Mouse (Mus musculus): Measurements from ENCODE around the gene Abr. TPM values are rescaled to one million over a fixed set of nuclear protein-coding genes. Genes with fewer than 3 reads are reported as not detected.

The Abr gene
- polyA plus RNA-seq, 1 experiment: 161 TPM

DNA sequence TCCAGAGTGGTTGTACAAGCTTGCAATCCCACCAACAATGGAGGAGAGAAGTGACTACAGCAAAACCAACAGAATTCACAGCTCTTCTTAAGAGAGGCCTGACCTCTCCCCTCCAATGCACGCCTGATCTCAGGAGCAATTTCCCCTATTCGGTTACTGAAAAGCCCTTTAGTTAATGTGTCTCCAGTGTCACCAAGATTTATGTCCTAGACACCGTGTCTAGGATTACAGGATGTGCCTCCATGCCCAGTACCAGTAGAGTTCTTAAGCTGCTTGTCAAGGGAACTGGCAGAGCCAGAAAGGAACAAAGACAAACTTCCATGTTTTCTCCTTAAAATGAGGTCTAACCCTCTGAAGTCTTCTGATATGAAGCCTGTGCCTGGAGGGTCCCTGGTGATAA is 36.0 kb downstream of the Abr start:
- H3K27me3 ChIP-seq (ENCODE audit: control insufficient read depth, insufficient read depth, low read length): no peaks in the 10 kb centered on the region
- no peak for TF ChIP-seq CTCF (IDR thresholded peaks at IDR 0.05; ENCODE audit: extremely low read depth, insufficient read length, insufficient replicate concordance, low read depth, low read length)
- TF ChIP-seq POLR2A (IDR thresholded peaks at IDR 0.05; ENCODE audit: low read depth, low read length): no peak
- H3K36me3 ChIP-seq (ENCODE audit: control insufficient read depth, insufficient read depth, low read length): no peaks in the 10 kb centered on the region
- H3K27ac ChIP-seq (ENCODE audit: insufficient read depth, low read depth, low read length): no peak overlapping the region
- no peak overlapping the region for H3K4me3 ChIP-seq (ENCODE audit: low read depth, low read length)
- peaks cover 7% of the 10 kb centered on the region; the same call in 1 of the 2 replicates for H3K4me1 ChIP-seq (ENCODE audit: control insufficient read depth, insufficient read depth, insufficient read length, low read length)
- WGBS: 82% methylated on average over 3 of the region's 3 CpGs

GRCm38 (mm10) chr11:76577588-76578257 is 44.4 kb downstream of the Abr start:
- no peaks in the 10 kb centered on the region for H3K27me3 ChIP-seq (ENCODE audit: control insufficient read depth, insufficient read depth, low read length)
- WGBS: 41% methylated on average over 12 of the region's 12 CpGs
- no peaks in the 10 kb centered on the region for H3K36me3 ChIP-seq (ENCODE audit: control insufficient read depth, insufficient read depth, low read length)
- no peak overlapping the region for H3K4me3 ChIP-seq (ENCODE audit: low read depth, low read length)
- TF ChIP-seq POLR2A (IDR thresholded peaks at IDR 0.05; ENCODE audit: low read depth, low read length): no peak
- TF ChIP-seq CTCF (IDR thresholded peaks at IDR 0.05; ENCODE audit: extremely low read depth, insufficient read length, insufficient replicate concordance, low read depth, low read length): peak; percentile 96; the same call in 1 of the 2 replicates
- no peaks in the 10 kb centered on the region for H3K4me1 ChIP-seq (ENCODE audit: control insufficient read depth, insufficient read depth, insufficient read length, low read length)
- H3K27ac ChIP-seq (ENCODE audit: insufficient read depth, low read depth, low read length): no peak overlapping the region

- Histone ChIP-seq H3K36me3 (ENCODE audit: control insufficient read depth, insufficient read depth, low read length) (no peaks in the 10 kb centered on the region), H3K4me3 (ENCODE audit: low read depth, low read length) (no peak overlapping the region), H3K4me1 (ENCODE audit: control insufficient read depth, insufficient read depth, insufficient read length, low read length) (peaks cover 11% of the 10 kb centered on the region), H3K27me3 (ENCODE audit: control insufficient read depth, insufficient read depth, low read length) (peaks cover 11% of the 10 kb centered on the region), H3K27ac (ENCODE audit: insufficient read depth, low read depth, low read length) (no peak overlapping the region)
- 86% methylated on average over 6 of the region's 6 CpGs for WGBS
- TF ChIP-seq POLR2A (IDR thresholded peaks at IDR 0.05; ENCODE audit: low read depth, low read length) (no peak), CTCF (IDR thresholded peaks at IDR 0.05; ENCODE audit: extremely low read depth, insufficient read length, insufficient replicate concordance, low read depth, low read length) (no peak)
These were observed 49.2 kb downstream of the Abr start for GRCm38 (mm10) chr11:76572820-76573385.

- Histone ChIP-seq H3K4me1 (ENCODE audit: control insufficient read depth, insufficient read depth, insufficient read length, low read length) (peaks cover 11% of the 10 kb centered on the region), H3K27me3 (ENCODE audit: control insufficient read depth, insufficient read depth, low read length) (peaks cover 11% of the 10 kb centered on the region), H3K4me3 (ENCODE audit: low read depth, low read length) (peak overlapping the region; percentile 51), H3K36me3 (ENCODE audit: control insufficient read depth, insufficient read depth, low read length) (no peaks in the 10 kb centered on the region), H3K27ac (ENCODE audit: insufficient read depth, low read depth, low read length) (no peak overlapping the region)
- WGBS: 17% methylated on average over 9 of the region's 9 CpGs
- no peak for TF ChIP-seq POLR2A (IDR thresholded peaks at IDR 0.05; ENCODE audit: low read depth, low read length)
- no peak for TF ChIP-seq CTCF (IDR thresholded peaks at IDR 0.05; ENCODE audit: extremely low read depth, insufficient read length, insufficient replicate concordance, low read depth, low read length)
These were observed 50.5 kb downstream of the Abr start for GRCm38 (mm10) chr11:76571613-76571929.

DNA sequence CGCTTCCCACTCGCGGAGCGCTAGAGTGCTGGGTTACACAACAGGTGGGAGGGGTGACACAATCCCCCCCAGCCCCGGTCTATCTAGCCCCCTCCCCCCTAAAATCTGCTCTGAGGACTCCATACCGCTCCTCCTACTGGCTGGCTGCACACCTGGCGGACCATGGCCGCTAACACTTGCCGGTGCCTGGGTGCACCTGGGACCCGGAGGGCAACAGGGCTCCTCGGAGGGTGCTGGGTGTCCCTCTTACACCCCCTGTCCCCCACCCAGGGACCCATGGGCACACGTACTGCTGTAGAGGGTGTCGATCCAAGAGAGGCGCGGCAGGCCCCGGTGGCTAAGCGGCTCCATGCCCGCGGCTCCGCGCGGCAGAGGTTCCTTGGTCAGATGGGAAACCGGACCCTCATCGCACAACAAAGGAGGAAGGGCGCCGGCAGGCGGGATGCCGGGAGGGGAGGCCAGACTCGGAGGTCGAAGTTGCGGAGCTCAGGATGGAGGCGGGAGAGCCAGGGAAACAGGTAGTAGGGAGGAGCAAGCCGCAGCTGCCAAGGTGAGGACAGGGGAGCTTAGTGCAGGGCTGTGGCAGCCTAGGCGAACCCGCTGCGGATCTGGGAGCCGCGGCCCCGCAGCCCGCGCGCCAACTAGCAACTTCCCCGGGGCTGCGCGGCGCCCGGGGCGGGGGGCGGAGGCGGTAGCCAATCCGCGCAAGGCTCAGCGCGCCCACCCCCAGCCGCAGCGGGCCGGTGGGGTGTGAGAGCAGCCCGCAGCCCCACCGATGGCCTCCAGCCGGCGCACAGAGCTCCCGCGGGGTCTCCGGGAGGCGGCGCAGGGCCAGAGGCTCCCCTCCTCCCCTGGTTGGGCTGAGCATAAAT is 51.1 kb downstream of the Abr start:
- 4% methylated on average over 66 of the region's 66 CpGs for WGBS
- Histone ChIP-seq H3K36me3 (ENCODE audit: control insufficient read depth, insufficient read depth, low read length) (no peaks in the 10 kb centered on the region), H3K27me3 (ENCODE audit: control insufficient read depth, insufficient read depth, low read length) (peaks cover 11% of the 10 kb centered on the region), H3K4me1 (ENCODE audit: control insufficient read depth, insufficient read depth, insufficient read length, low read length) (peaks cover 11% of the 10 kb centered on the region), H3K4me3 (ENCODE audit: low read depth, low read length) (peak overlapping the region; percentile 51), H3K27ac (ENCODE audit: insufficient read depth, low read depth, low read length) (no peak overlapping the region)
- TF ChIP-seq CTCF (IDR thresholded peaks at IDR 0.05; ENCODE audit: extremely low read depth, insufficient read length, insufficient replicate concordance, low read depth, low read length): no peak
- TF ChIP-seq POLR2A (IDR thresholded peaks at IDR 0.05; ENCODE audit: low read depth, low read length): no peak

DNA sequence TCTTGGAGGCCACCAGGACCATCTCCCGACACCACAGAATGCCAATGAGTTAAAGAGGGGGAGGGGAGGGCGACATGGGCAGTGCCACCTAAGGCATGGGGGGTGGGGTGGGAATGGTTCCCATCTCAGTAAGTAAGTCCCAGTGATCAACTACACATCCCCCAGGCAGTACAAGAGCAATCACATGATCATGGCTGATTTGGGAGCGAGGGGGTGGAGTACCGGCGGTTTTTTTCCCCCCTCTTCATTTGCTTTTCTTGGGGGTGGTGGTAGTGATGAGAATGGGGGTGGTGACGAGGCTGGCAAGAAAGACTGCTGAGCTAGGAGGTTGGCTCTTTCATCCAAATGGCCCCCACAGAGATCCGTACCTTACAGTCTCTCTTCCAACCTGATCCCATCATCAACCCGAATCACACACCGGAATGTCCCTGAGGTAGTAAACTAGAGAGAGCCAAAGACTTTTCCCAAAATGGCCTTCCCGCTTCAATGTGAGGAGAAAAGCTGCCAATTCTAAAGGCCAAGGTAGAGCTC is 51.8 kb downstream of the Abr start:
- TF ChIP-seq POLR2A (IDR thresholded peaks at IDR 0.05; ENCODE audit: low read depth, low read length) (no peak), CTCF (IDR thresholded peaks at IDR 0.05; ENCODE audit: extremely low read depth, insufficient read length, insufficient replicate concordance, low read depth, low read length) (no peak)
- Histone ChIP-seq H3K27me3 (ENCODE audit: control insufficient read depth, insufficient read depth, low read length) (peaks cover 11% of the 10 kb centered on the region), H3K4me1 (ENCODE audit: control insufficient read depth, insufficient read depth, insufficient read length, low read length) (peaks cover 11% of the 10 kb centered on the region), H3K4me3 (ENCODE audit: low read depth, low read length) (no peak overlapping the region), H3K36me3 (ENCODE audit: control insufficient read depth, insufficient read depth, low read length) (no peaks in the 10 kb centered on the region), H3K27ac (ENCODE audit: insufficient read depth, low read depth, low read length) (no peak overlapping the region)
- 69% methylated on average over 10 of the region's 10 CpGs for WGBS

DNA sequence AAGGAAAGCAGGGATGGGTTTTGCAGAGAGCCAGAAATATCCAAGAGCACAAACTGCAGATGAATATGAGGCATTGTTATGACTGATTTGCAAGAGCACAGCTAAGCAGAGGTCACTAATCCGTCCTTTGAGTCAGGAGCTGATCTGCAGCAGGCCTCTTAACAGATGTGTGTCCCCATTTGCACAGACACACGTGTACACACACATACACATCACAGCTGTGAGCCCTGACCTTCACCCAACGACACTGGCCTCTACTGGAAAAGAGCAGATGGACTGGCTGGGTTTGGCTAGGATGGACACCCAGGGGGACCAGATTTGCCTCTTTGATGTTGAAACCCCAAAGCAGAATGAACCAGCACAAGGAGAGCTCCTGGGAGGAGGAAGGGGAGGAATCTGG is 52.7 kb downstream of the Abr start:
- H3K4me1 ChIP-seq (ENCODE audit: control insufficient read depth, insufficient read depth, insufficient read length, low read length): peaks cover 11% of the 10 kb centered on the region
- H3K27me3 ChIP-seq (ENCODE audit: control insufficient read depth, insufficient read depth, low read length): peaks cover 11% of the 10 kb centered on the region
- WGBS: 83% methylated on average over 3 of the region's 3 CpGs
- no peak overlapping the region for H3K4me3 ChIP-seq (ENCODE audit: low read depth, low read length)
- H3K36me3 ChIP-seq (ENCODE audit: control insufficient read depth, insufficient read depth, low read length): no peaks in the 10 kb centered on the region
- TF ChIP-seq POLR2A (IDR thresholded peaks at IDR 0.05; ENCODE audit: low read depth, low read length) (no peak), CTCF (IDR thresholded peaks at IDR 0.05; ENCODE audit: extremely low read depth, insufficient read length, insufficient replicate concordance, low read depth, low read length) (no peak)
- H3K27ac ChIP-seq (ENCODE audit: insufficient read depth, low read depth, low read length): no peak overlapping the region
